Mouse (Mus musculus) heart, embryonic 15.5 days (tissue): ENCODE measurements around the gene Mylk. TPM values are rescaled to one million over a fixed set of nuclear protein-coding genes. Genes with fewer than 3 reads are reported as not detected.

Source experiments
- ATAC-seq: fragments of 200-750 bp; cut with Nextera tagmentation; replicated peaks from 2 replicates; pipeline ENCODE4 v1.8.0; 2017; ENCODE audit warnings: low read depth, moderate TSS enrichment; ENCODE audit not compliant: insufficient number of reproducible peaks, insufficient read depth, low FRiP score
- H3K27ac ChIP-seq: fragments of 300-500 bp; sonication (generic); 2 replicates; pipeline ENCODE4 v1.5.1; 2015; ENCODE audit warnings: mild to moderate bottlenecking, inconsistent platforms
- H3K27me3 ChIP-seq: fragments of 300-500 bp; sonication (generic); 2 replicates; pipeline ENCODE4 v1.6.1; 2015; ENCODE audit warnings: inconsistent platforms
- H3K36me3 ChIP-seq: fragments of 300-500 bp; sonication (generic); 2 replicates; pipeline ENCODE4 v1.6.1; 2015; ENCODE audit warnings: mild to moderate bottlenecking, inconsistent platforms
- H3K4me1 ChIP-seq: fragments of 300-500 bp; sonication (generic); replicated peaks from 2 replicates; pipeline ENCODE4 v1.6.1; 2015; ENCODE audit warnings: inconsistent platforms
- H3K4me2 ChIP-seq: fragments of 300-500 bp; sonication (generic); 2 replicates; pipeline ENCODE4 v1.6.1; 2015; ENCODE audit warnings: inconsistent platforms, mild to moderate bottlenecking, moderate library complexity
- H3K4me3 ChIP-seq: fragments of 300-500 bp; sonication (generic); 2 replicates; pipeline ENCODE4 v1.5.1; 2015; ENCODE audit warnings: mild to moderate bottlenecking, inconsistent platforms
- H3K9ac ChIP-seq: fragments of 300-500 bp; sonication (generic); 2 replicates; pipeline ENCODE4 v1.6.1; 2015; ENCODE audit warnings: mild to moderate bottlenecking, inconsistent platforms
- H3K9me3 ChIP-seq: fragments of 300-500 bp; sonication (generic); replicated peaks from 2 replicates; pipeline ENCODE4 v1.6.1; 2016; ENCODE audit warnings: inconsistent platforms
- WGBS: fragments of 180-500 bp; shearing (Covaris S2); methylation state at CpG from one replicate; pipeline ENCODE4 v1.1.7; 2015; ENCODE audit warnings: mixed read lengths; 5-methylcytosine and 5-hydroxymethylcytosine counted together
- polyA plus RNA-seq: library from polyadenylated mRNA; unstranded; fragments of >200 nt; fragmentation: Nextera tagmentation; extraction: Ambion mirVana; gene quantifications from 2 replicates; pipeline ENCODE4 v1.2.1, GENCODE M21; 2015

Gene Mylk
- polyA plus RNA-seq, 1 experiment from 2014 or later, result 10.1 TPM

GRCm38 (mm10) chr16:34742930-34743329 is 2.1 kb upstream of the Mylk start:
- H3K9ac ChIP-seq, result no peak overlapping the region
- peaks cover 18% of the 10 kb centered on the region for H3K27me3 ChIP-seq
- no peaks in the 10 kb centered on the region for H3K9me3 ChIP-seq
- H3K4me2 ChIP-seq, result no peak overlapping the region
- no peak for ATAC-seq
- no peaks in the 10 kb centered on the region for H3K36me3 ChIP-seq
- H3K27ac ChIP-seq, result no peak overlapping the region
- 38% methylated on average over 2 of the region's 2 CpGs for WGBS
- H3K4me3 ChIP-seq, result no peak overlapping the region
- H3K4me1 ChIP-seq, result peaks cover 9% of the 10 kb centered on the region

- WGBS, result 34% methylated on average over 11 of the region's 11 CpGs
- H3K9me3 ChIP-seq, result no peaks in the 10 kb centered on the region
- no peak overlapping the region for H3K27ac ChIP-seq
- no peak for ATAC-seq
- H3K27me3 ChIP-seq, result peaks cover 18% of the 10 kb centered on the region
- H3K9ac ChIP-seq, result no peak overlapping the region
- peaks cover 9% of the 10 kb centered on the region for H3K4me1 ChIP-seq
- H3K4me2 ChIP-seq, result no peak overlapping the region
- H3K4me3 ChIP-seq, result no peak overlapping the region
- H3K36me3 ChIP-seq, result no peaks in the 10 kb centered on the region
These were observed 3.2 kb downstream of the Mylk start for GRCm38 (mm10) chr16:34748081-34748720.

GRCm38 (mm10) chr16:34749536-34749935 is 4.5 kb downstream of the Mylk start:
- H3K27me3 ChIP-seq, result peaks cover 18% of the 10 kb centered on the region
- ATAC-seq, result no peak
- no peak overlapping the region for H3K27ac ChIP-seq
- H3K4me1 ChIP-seq, result peaks cover 9% of the 10 kb centered on the region
- no peaks in the 10 kb centered on the region for H3K36me3 ChIP-seq
- WGBS, result 85% methylated on average over 4 of the region's 4 CpGs
- no peak overlapping the region for H3K4me3 ChIP-seq
- H3K4me2 ChIP-seq, result no peak overlapping the region
- no peak overlapping the region for H3K9ac ChIP-seq
- H3K9me3 ChIP-seq, result no peaks in the 10 kb centered on the region

- WGBS, result 66% methylated on average over 3 of the region's 3 CpGs
- no peak overlapping the region for H3K9ac ChIP-seq
- no peaks in the 10 kb centered on the region for H3K4me1 ChIP-seq
- H3K9me3 ChIP-seq, result no peaks in the 10 kb centered on the region
- ATAC-seq, result no peak
- no peak overlapping the region for H3K4me3 ChIP-seq
- H3K4me2 ChIP-seq, result no peak overlapping the region
- 0 out of 2 replicates have a peak, but pooled peaks cover 2% of the 10 kb centered on the region for H3K27me3 ChIP-seq
- H3K27ac ChIP-seq, result no peak overlapping the region
- no peaks in the 10 kb centered on the region for H3K36me3 ChIP-seq
These were observed 7.0 kb downstream of the Mylk start for GRCm38 (mm10) chr16:34752026-34752425.

GRCm38 (mm10) chr16:34752977-34753376 is 8.0 kb downstream of the Mylk start:
- ATAC-seq, result no peak
- WGBS, result 82% methylated on average over 3 of the region's 3 CpGs

GRCm38 (mm10) chr16:34756991-34757390 is 12.0 kb downstream of the Mylk start:
- Histone ChIP-seq H3K4me1 (no peaks in the 10 kb centered on the region), H3K4me2 (no peak overlapping the region), H3K27me3 (no peaks in the 10 kb centered on the region), H3K9me3 (no peaks in the 10 kb centered on the region), H3K36me3 (no peaks in the 10 kb centered on the region), H3K27ac (no peak overlapping the region), H3K9ac (no peak overlapping the region), H3K4me3 (no peak overlapping the region)
- no peak for ATAC-seq
- WGBS, result 75% methylated on average over 7 of the region's 7 CpGs

More at GRCm38 (mm10) chr16:34752977-34753376, 8.0 kb downstream of the Mylk start:
- no peaks in the 10 kb centered on the region for H3K27me3 ChIP-seq
- H3K36me3 ChIP-seq, result no peaks in the 10 kb centered on the region
- no peaks in the 10 kb centered on the region for H3K4me1 ChIP-seq
- no peaks in the 10 kb centered on the region for H3K9me3 ChIP-seq
- no peak overlapping the region for H3K9ac ChIP-seq
- H3K4me2 ChIP-seq, result no peak overlapping the region
- no peak overlapping the region for H3K27ac ChIP-seq
- no peak overlapping the region for H3K4me3 ChIP-seq

- WGBS, result 64% methylated on average over 5 of the region's 5 CpGs
- H3K36me3 ChIP-seq, result no peaks in the 10 kb centered on the region
These were observed 13.2 kb downstream of the Mylk start for GRCm38 (mm10) chr16:34758205-34758604.

GRCm38 (mm10) chr16:34763959-34764591 is 19.1 kb downstream of the Mylk start:
- ATAC-seq, result no peak

More at GRCm38 (mm10) chr16:34758205-34758604, 13.2 kb downstream of the Mylk start:
- no peak overlapping the region for H3K27ac ChIP-seq
- no peak for ATAC-seq
- H3K9ac ChIP-seq, result no peak overlapping the region
- no peak overlapping the region for H3K4me2 ChIP-seq
- H3K27me3 ChIP-seq, result no peaks in the 10 kb centered on the region
- H3K4me3 ChIP-seq, result no peak overlapping the region
- H3K9me3 ChIP-seq, result no peaks in the 10 kb centered on the region
- H3K4me1 ChIP-seq, result no peaks in the 10 kb centered on the region

GRCm38 (mm10) chr16:34765666-34766065 is 20.7 kb downstream of the Mylk start:
- Histone ChIP-seq H3K27me3 (no peaks in the 10 kb centered on the region), H3K27ac (no peak overlapping the region), H3K4me1 (no peaks in the 10 kb centered on the region), H3K4me3 (no peak overlapping the region), H3K9me3 (no peaks in the 10 kb centered on the region), H3K36me3 (no peaks in the 10 kb centered on the region), H3K4me2 (no peak overlapping the region), H3K9ac (no peak overlapping the region)
- ATAC-seq, result no peak
- 74% methylated on average over 1 of the region's 1 CpGs for WGBS

More at GRCm38 (mm10) chr16:34763959-34764591, 19.1 kb downstream of the Mylk start:
- Histone ChIP-seq H3K27ac (no peak overlapping the region), H3K27me3 (no peaks in the 10 kb centered on the region), H3K36me3 (no peaks in the 10 kb centered on the region), H3K4me3 (no peak overlapping the region), H3K4me1 (no peaks in the 10 kb centered on the region), H3K9me3 (no peaks in the 10 kb centered on the region), H3K4me2 (no peak overlapping the region), H3K9ac (no peak overlapping the region)
- 74% methylated on average over 9 of the region's 9 CpGs for WGBS

GRCm38 (mm10) chr16:34766193-34766592 is 21.2 kb downstream of the Mylk start:
- no peak overlapping the region for H3K4me2 ChIP-seq
- ATAC-seq, result no peak
- no peaks in the 10 kb centered on the region for H3K9me3 ChIP-seq
- no peaks in the 10 kb centered on the region for H3K4me1 ChIP-seq
- no peaks in the 10 kb centered on the region for H3K27me3 ChIP-seq
- H3K27ac ChIP-seq, result no peak overlapping the region
- no peaks in the 10 kb centered on the region for H3K36me3 ChIP-seq
- H3K4me3 ChIP-seq, result no peak overlapping the region
- H3K9ac ChIP-seq, result no peak overlapping the region
- WGBS, result 88% methylated on average over 1 of the region's 1 CpGs

GRCm38 (mm10) chr16:34767443-34767842 is 22.4 kb downstream of the Mylk start:
- H3K9me3 ChIP-seq, result no peaks in the 10 kb centered on the region
- H3K36me3 ChIP-seq, result no peaks in the 10 kb centered on the region
- no peak overlapping the region for H3K9ac ChIP-seq
- WGBS, result 88% methylated on average over 2 of the region's 2 CpGs
- H3K4me1 ChIP-seq, result no peaks in the 10 kb centered on the region
- no peaks in the 10 kb centered on the region for H3K27me3 ChIP-seq
- no peak for ATAC-seq
- no peak overlapping the region for H3K4me3 ChIP-seq
- H3K27ac ChIP-seq, result no peak overlapping the region
- H3K4me2 ChIP-seq, result no peak overlapping the region

GRCm38 (mm10) chr16:34768436-34768835 is 23.4 kb downstream of the Mylk start:
- 51% methylated on average over 4 of the region's 4 CpGs for WGBS
- Histone ChIP-seq H3K27me3 (no peaks in the 10 kb centered on the region), H3K36me3 (no peaks in the 10 kb centered on the region), H3K9ac (no peak overlapping the region), H3K9me3 (no peaks in the 10 kb centered on the region), H3K4me2 (no peak overlapping the region), H3K4me1 (no peaks in the 10 kb centered on the region), H3K27ac (no peak overlapping the region), H3K4me3 (no peak overlapping the region)
- no peak for ATAC-seq
